Mouse (Mus musculus) yolk sac, embryonic 10.5 days (tissue): ENCODE data around the gene Zmynd19.
"Not testable (repeated sequence)": the region's sequence is repeated elsewhere in the genome, so short reads cannot be mapped to it uniquely, and the experiment has no call there.

Source experiments
- DNase-seq: peaks from one replicate; pipeline ENCODE4 v3.0.0-alpha.2; 2017; ENCODE audit warnings: low spot score

The Zmynd19 gene

GRCm38 (mm10) chr2:24942092-24942491 is 7.5 kb upstream of the Zmynd19 start:
- no peak for DNase-seq

DNA sequence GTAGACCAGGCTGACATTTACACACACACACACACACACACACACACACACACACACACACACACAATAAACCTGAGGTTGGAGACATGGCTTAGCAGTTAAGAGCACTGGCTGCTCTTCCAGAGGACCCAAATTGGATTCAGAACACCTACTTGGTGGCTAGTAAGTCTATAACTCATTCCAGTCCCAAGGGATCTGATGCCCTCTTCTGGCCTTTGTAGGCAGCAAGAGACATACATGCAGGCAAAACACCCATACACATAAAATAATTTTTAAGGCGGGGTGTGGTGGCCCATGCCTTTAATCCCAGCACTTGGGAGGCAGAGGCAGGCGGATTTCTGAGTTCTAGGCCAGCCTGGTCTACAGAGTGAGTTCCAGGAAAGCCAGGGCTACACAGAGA is 5.3 kb upstream of the Zmynd19 start:
- peak; percentile 14 for DNase-seq

- DNase-seq, result no peak
Observed at GRCm38 (mm10) chr2:24950189-24950535, 570 bp downstream of the Zmynd19 start.

DNA sequence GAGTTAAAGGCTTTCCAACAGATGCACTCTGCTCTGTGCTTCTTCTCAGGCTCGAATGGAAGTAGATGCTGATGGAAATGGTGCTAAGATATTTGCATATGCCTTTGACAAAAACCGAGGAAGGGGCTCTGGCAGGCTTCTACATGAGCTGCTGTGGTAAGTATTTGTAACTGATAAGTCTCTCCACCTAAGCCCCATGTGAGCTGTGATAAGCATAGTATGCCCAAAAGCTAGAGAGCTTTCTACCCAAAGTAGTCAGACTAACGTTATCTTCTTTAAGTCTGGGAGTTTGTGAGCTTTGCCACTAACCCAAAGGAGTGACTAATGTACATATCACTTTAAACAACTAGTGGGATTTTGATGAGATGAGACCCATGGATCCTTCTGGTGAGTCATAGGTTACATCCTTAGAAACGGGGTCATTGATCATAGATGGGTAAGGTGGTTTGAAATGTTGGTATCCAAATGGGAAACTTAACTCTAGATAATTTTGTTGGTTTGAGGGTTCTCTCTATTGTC is 3.0 kb downstream of the Zmynd19 start:
- DNase-seq, result no peak

DNA sequence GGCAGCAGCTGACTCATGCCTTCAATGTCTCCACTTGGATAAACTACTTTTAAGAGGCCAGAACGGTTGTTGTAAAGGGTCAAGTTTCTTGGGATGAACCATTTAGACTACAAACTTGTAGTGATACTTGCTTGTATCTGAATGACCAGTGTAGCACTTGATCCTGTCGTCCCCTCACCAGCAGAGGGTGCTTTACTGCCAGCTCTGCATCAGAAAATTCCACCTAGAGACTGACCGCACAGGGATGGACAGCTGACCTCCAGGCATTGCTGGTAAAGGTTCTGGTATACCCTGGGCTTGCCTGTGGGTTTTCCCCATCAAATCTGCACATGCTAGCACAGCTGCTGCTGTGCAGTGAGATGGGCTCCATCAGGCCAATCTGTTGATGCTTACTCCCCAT is 11.3 kb downstream of the Zmynd19 start:
- peak; percentile 40 for DNase-seq

DNA sequence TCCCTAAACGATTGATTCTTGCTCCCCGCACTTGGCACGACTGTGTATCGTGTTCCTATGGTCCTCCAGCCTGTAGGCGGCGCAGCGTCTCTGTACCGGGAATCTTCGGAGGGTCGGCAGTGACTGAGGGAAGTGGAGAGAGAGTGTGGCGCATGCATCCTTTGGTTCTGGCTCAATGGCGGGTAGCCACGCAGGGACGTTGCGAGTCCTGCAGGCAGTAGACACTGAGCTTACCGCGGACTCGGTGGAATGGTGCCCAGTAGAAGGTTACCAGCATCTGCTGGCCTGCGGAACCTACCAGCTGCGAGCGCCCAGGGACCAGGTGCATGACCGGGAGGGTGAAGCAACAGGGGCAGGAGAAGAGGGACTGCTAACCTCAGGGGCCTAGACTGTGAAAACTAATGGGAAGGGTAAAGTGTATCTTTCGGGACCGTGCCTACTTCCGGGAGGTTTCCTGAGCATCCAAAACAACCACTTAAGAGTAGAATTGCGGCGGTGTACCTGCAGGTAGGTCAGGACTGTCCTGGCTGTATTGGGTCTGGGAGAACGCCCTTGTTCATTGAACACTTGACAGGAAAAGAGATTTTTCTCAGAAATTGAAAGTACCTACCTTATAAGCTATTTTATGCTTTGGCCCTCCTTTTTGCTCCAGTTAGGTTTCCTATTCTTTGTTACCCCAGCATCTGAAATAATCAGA is 12.9 kb downstream of the Zmynd19 start, which contains the start of gene Dph7:
Dph7 (plus strand) TSS at position 97 of the 697 bp plus-strand sequence.
- peak; percentile 83 for DNase-seq

DNA sequence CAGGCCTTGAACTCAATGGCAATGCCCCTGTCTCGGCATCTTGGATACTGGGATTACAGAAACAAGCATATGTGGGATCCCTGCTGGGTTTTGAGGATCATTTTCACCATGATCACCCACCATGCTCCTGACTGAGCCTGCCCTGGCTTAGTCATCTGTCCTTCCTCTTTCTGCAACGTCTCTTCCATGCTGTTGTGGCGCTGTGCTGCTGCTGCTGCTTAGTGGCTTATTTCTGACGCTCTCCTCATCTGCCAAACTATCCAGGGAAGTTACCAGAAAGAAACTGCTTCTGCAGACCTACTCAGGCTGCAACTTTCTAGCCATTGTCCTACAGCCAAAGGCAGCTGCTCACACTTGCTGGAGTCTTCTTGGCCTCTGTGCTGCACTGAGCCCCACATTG is 20.8 kb downstream of the Zmynd19 start:
- no peak for DNase-seq

DNA sequence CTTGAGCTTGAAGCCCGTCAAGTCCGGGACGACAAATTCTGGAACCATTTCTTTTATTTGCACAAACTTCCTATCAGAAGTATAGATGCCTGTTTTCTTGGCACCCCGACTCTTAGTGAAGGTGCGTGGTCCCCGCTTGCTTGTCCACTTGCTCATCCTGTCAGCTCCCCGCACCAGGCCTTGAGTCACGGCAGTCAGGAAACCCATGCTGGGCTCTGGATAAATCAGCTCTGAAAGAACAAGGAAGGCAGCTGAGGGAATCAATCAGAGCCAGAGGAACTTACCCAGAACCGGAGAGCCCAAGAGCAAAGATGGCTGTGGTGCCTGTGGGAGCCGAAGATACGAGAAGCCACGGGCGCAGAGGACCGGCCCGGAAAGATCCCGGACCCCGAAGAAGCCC is 24.9 kb downstream of the Zmynd19 start:
- DNase-seq, result not testable (repeated sequence)

- DNase-seq, result peak; percentile 97
Observed at GRCm38 (mm10) chr2:24974906-24975703, 25.5 kb downstream of the Zmynd19 start, which contains the start of gene Mrpl41. Gene Mrpl41, minus strand, starts transcription at chr2:24975098.

GRCm38 (mm10) chr2:24975704-24976297 is 26.2 kb downstream of the Zmynd19 start, which contains the start of gene Pnpla7:
Gene Pnpla7, plus strand, starts transcription at chr2:24976033.
- peak; percentile 89 for DNase-seq

- no peak for DNase-seq
Observed at GRCm38 (mm10) chr2:24976960-24977359, 27.4 kb downstream of the Zmynd19 start.

GRCm38 (mm10) chr2:24987762-24988161 is 38.2 kb downstream of the Zmynd19 start:
- DNase-seq, result no peak

DNA sequence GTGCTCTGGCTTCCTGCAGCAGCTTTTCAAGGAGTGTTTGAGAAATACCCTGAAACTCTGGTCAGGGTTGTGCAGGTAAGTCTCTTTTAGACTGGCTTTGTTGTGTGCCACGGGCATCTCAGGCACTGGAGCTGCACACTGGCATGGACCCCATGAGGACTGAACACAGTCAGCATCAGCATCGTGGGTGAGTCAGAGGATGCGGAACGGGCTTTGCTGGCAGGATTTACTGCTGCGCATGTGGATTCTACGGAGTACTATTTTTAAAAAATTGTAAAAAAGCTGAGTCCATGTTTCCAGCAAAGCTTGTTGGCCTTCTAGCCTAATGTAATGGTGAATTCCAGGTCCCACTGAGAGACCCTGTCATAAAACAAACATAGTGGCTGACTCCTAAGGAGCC is 45.7 kb downstream of the Zmynd19 start:
- no peak for DNase-seq

DNA sequence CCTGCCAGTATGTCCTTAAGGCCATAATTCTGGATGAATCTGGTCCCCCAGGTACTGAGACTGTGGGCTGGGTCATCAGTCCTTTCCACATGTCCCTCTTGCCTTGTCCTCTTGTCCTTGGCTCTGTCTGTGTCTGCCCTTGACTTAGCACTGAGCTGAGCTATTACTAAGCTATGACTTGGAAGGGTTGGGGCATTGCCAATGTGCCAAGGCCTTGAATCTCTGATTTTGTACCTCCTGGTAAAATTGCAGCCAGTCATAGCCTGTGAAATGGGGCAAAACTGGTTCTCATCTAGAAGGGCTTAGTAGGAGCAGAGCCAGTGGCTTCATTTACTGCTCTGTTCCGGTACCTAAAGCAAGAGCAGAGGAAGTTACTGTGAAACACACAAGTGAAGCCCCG is 46.9 kb downstream of the Zmynd19 start:
- DNase-seq, result no peak

DNA sequence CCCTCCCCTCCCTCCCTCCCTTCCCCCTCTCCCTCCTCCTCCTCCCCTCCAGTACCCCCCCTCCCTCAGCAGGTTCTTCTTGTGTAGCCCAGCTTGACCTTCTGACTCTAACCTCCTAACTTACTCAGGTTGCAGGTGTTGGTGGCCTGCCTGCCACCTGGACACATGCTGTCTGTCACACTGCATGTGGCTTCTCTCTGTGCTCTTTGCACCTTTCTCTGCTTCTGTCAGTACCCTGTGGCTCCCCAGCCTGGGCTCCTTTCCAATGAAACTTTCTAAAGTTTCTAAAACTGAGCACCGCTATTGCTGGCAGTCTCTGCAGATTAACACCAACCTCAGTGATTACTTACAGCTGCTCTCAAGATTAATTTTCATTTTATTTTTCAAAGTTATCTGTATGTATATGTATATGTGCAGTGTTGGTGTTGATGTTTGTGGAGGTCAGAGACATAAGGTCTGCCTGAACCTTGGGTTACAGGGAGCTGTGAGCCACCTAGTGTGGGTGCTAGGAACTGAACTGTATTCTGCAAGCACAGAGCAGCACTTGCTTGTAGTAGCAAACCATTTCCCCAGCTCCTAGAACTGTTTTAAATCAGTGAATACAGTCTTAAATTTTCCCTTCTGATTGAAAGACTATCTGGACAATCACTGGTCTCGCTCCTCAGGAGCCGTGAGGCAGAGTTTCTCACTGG is 51.1 kb downstream of the Zmynd19 start:
- DNase-seq, result peak; percentile 36

GRCm38 (mm10) chr2:25003946-25004786 is 54.6 kb downstream of the Zmynd19 start:
- no peak for DNase-seq

GRCm38 (mm10) chr2:25006767-25007166 is 57.2 kb downstream of the Zmynd19 start:
- DNase-seq, result no peak

DNA sequence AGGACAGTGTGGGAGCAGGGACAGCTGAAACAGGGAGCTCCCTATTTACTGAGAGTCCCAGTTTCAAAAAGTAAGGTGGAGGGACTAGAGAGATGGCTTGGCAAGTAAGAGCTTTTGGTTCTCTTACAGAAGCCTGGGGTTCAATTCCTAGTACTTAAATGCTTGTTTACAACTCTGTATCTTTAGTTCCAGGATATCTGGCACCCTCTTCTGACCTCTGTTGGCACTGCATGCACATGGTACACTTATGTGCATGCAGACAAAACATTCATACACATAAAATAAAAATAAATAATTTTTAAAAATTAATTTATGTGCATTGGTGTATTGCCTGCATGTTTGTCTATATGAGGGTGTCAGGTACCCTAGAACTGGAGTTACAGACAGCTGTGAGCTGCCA is 58.7 kb downstream of the Zmynd19 start:
- DNase-seq, result no peak
